ENCODE assay signal across 8 mouse cellular contexts in genomic region chr7:46279946-46280345, GRCm38 (mm10). TPM values are rescaled to one million over a fixed set of nuclear protein-coding genes. Genes with fewer than 3 reads are reported as not detected.
DNase-seq lines count a peak whose midpoint lies in the region; ATAC-seq and TF ChIP-seq lines count a peak whose summit lies in the region.
"Had no signal": no experiment of that assay in that cellular context is flagged by ENCODE, and none has a peak within 500 bp of the region (broad histone marks: within the 10 kb centered on the region; RNA-seq: fewer than 3 reads in every experiment).

No protein-coding gene starts in this region.

- H3K27me3 ChIP-seq in spleen, adult 2 months (ENCODE audit: control insufficient read depth, insufficient read depth, low read length): no peaks in the 10 kb centered on the region
- H3K27me3 ChIP-seq in liver, embryonic 14.5 days (ENCODE audit: control insufficient read depth, insufficient read depth, low read length): no peaks in the 10 kb centered on the region
- H3K27me3 ChIP-seq: hindbrain, embryonic 15.5 days had no signal

- TF ChIP-seq CTCF in spleen, adult 2 months (IDR thresholded peaks at IDR 0.05; ENCODE audit: extremely low read depth, insufficient read depth, insufficient read length, insufficient replicate concordance): peak; percentile 45; the same call in 1 of the 2 replicates
- peak; percentile 67 for TF ChIP-seq CTCF in liver, embryonic 14.5 days (IDR thresholded peaks at IDR 0.05; ENCODE audit: low read depth)

- H3K9ac ChIP-seq in liver, embryonic 14.5 days (replicated peaks): no peak overlapping the region
- H3K9ac ChIP-seq: hindbrain, embryonic 15.5 days had no signal

- TF ChIP-seq POLR2A in spleen, adult 2 months (IDR thresholded peaks at IDR 0.05; ENCODE audit: low read depth, low read length): no peak

- H3K36me3 ChIP-seq in spleen, adult 2 months (ENCODE audit: control insufficient read depth, insufficient read depth, low read length): no peaks in the 10 kb centered on the region
- H3K36me3 ChIP-seq in liver, embryonic 14.5 days (replicated peaks; ENCODE audit: control insufficient read depth, insufficient read depth, low read depth): no peaks in the 10 kb centered on the region
- H3K36me3 ChIP-seq: hindbrain, embryonic 15.5 days had no signal

- no peak for ATAC-seq in liver, embryonic 14.5 days (ENCODE audit: insufficient read depth)

- H3K4me2 ChIP-seq in liver, embryonic 14.5 days (ENCODE audit: low read depth): no peak overlapping the region
- H3K4me2 ChIP-seq: hindbrain, embryonic 15.5 days had no signal

- no peak overlapping the region for H3K27ac ChIP-seq in spleen, adult 2 months (ENCODE audit: insufficient read depth, low read length)
- no peak overlapping the region for H3K27ac ChIP-seq in liver, embryonic 14.5 days
- H3K27ac ChIP-seq: hindbrain, embryonic 15.5 days had no signal

- peak; percentile 28 to 47 for DNase-seq in spleen, adult 2 months (ENCODE audit: low read depth in 1 of 2, low spot score in 2 of 2)
- DNase-seq in spleen, adult 12 weeks (ENCODE audit: low spot score): no peak
- peak; percentile 46 to 48 for DNase-seq in adrenal gland, adult 18-20 months (ENCODE audit: low spot score in 2 of 2)
- peak; percentile 63 to 79 for DNase-seq in cerebellum, postnatal 36 days
- peak; percentile 70 for DNase-seq in induced T-regulatory cell, adult 2 months (ENCODE audit: low read depth)
- DNase-seq in liver, embryonic 14.5 days (ENCODE audit: low read depth in 3 of 3, low spot score in 3 of 3): peak; percentile 17 to 22 (median 20)
- peak; percentile 15 to 38 for DNase-seq in right cerebral cortex, postnatal 36 days (ENCODE audit: low spot score in 2 of 2)

- no peaks in the 10 kb centered on the region for H3K9me3 ChIP-seq in liver, embryonic 14.5 days (ENCODE audit: control insufficient read depth, low read length)
- H3K9me3 ChIP-seq: hindbrain, embryonic 15.5 days had no signal

- 14% methylated on average over 6 of the region's 6 CpGs for WGBS in spleen, adult 2 months
- WGBS in liver, embryonic 14.5 days (ENCODE audit: insufficient replicate concordance): 12% methylated on average over 6 of the region's 6 CpGs

- H3K4me1 ChIP-seq in spleen, adult 2 months (ENCODE audit: control insufficient read depth, insufficient read depth, insufficient read length): no peaks in the 10 kb centered on the region
- H3K4me1 ChIP-seq in liver, embryonic 14.5 days (replicated peaks; ENCODE audit: control insufficient read depth in 2 of 2, insufficient read depth in 2 of 2, low read length in 1 of 2): no peaks in the 10 kb centered on the region
- H3K4me1 ChIP-seq: hindbrain, embryonic 15.5 days had no signal

- no peak for TF ChIP-seq EP300 in liver, embryonic 14.5 days (IDR thresholded peaks at IDR 0.05; ENCODE audit: low read depth)

- no peak overlapping the region for H3K4me3 ChIP-seq in spleen, adult 2 months (ENCODE audit: extremely low read depth, insufficient read depth, insufficient read length)
- H3K4me3 ChIP-seq in liver, embryonic 14.5 days (ENCODE audit: insufficient read depth in 1 of 2, low read depth in 2 of 2, low read length in 2 of 2): no peak overlapping the region
- H3K4me3 ChIP-seq: hindbrain, embryonic 15.5 days had no signal

RNA-seq across cellular contexts. Expression of gene Otog, which starts 39.2 kb away (rescaled TPM):
- polyA plus RNA-seq in spleen, adult 2 months (2012; rRNA removed): not detected in 2 replicates
- 1 to 10 TPM in 1 of 2 experiments, not detected in 1; 3.0 TPM for total RNA-seq in adrenal gland, adult 18-20 months (2021)
- 0.02 TPM in 1 of 2 replicates, not detected in the other for polyA plus RNA-seq in liver, embryonic 14.5 days (2012; rRNA removed)
- not detected in 2 replicates for polyA plus RNA-seq in liver, embryonic 14.5 days (2014; fragmentation: Nextera tagmentation; extraction: Ambion mirVana)

RNA-seq across cellular contexts. Expression of gene Ush1c, which starts 41.6 kb away (rescaled TPM):
- polyA plus RNA-seq in spleen, adult 2 months (2012; rRNA removed): not detected in 2 replicates
- 1 to 10 TPM; 1.7 to 4.5 TPM for total RNA-seq in adrenal gland, adult 18-20 months (2021)
- polyA plus RNA-seq in liver, embryonic 14.5 days (2012; rRNA removed): 0.04 TPM in 1 of 2 replicates, not detected in the other
- polyA plus RNA-seq in liver, embryonic 14.5 days (2014; fragmentation: Nextera tagmentation; extraction: Ambion mirVana): 0.09 TPM in 1 of 2 replicates, not detected in the other
